Mouse (Mus musculus) naive thymus-derived CD4-positive, alpha-beta T cell, adult 2 months (primary cell): ENCODE results near the gene Lce1l.
"Not testable (repeated sequence)": the region's sequence is repeated elsewhere in the genome, so short reads cannot be mapped to it uniquely, and the experiment has no call there.

Experiments
- DNase-seq: peaks from one replicate; pipeline ENCODE4 v3.0.0-alpha.2; 2011; ENCODE audit warnings: low read depth

The Lce1l gene

GRCm38 (mm10) chr3:92851186-92851585 is at the start of gene Lce1l:
TSS of gene Lce1l (minus strand) at chr3:92851286.
- no peak for DNase-seq

GRCm38 (mm10) chr3:92894489-92894888 is 43.4 kb upstream of the Lce1l start:
- DNase-seq: no peak

- DNase-seq: no peak
Observed at GRCm38 (mm10) chr3:92894063-92894462, 43.0 kb upstream of the Lce1l start.

DNA sequence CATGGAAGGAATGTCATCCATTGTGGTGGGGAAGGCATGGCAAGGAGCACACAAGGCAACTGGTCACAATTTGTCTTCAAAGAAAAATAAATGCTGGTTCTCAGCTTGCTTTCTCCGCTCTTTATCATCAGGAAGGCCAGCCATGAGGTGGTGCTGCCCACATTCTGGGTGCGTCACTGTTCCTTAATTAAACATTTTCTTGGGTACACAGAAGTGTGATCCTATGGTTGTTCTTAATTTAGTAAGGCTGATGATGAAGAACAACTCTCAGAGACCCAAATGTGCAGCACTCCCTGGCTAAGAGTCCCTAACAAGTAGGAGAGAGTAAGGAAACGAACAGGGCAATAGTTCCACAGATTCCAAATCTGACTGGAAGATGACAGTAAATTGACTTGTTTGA is 23.1 kb upstream of the Lce1l start:
- no peak for DNase-seq

DNA sequence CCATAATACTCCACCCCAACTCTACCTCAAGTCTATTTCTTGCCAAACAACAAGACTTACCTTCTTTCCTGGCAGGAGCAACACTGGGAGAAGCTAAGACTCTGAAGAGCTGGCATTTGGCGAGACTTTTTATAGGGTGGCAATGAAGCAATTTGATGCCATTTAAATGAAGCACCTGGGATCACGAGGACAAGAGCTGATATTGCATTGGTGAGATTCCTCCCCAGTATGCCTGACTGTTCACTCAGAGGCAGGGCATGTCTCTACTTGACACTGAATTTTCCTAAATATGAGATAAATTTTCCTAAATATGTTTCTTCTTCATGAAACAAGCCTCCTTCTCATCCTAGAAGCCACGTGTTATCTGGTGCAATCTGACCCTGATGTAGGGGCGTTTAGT is 19.0 kb upstream of the Lce1l start, which contains the start of gene 2310050C09Rik:
Gene 2310050C09Rik, minus strand, starts transcription at position 101 of the 400 bp plus-strand sequence.
- DNase-seq: no peak

DNA sequence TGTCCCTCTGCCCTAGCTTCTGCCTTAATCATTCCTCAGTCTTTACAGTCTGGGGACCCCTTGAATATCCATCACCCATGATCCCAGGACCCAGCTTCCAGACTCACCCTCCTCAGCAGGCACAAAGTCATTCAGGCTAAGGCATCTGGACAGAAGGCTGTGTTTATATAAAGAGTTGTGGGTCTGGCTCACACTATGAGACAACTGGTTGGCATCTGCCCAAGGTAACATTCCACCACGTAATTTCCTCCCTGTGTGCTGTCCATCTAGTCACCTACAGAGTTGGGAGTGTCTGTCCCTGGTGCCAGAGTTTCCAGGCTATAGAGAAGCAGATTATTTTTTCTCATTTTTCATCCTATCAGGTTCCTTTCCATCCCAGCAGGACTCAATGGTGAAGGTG is 24.0 kb downstream of the Lce1l start, which contains the start of gene Kprp:
Gene Kprp, minus strand, starts transcription at position 140 of the 400 bp plus-strand sequence.
- no peak for DNase-seq

DNA sequence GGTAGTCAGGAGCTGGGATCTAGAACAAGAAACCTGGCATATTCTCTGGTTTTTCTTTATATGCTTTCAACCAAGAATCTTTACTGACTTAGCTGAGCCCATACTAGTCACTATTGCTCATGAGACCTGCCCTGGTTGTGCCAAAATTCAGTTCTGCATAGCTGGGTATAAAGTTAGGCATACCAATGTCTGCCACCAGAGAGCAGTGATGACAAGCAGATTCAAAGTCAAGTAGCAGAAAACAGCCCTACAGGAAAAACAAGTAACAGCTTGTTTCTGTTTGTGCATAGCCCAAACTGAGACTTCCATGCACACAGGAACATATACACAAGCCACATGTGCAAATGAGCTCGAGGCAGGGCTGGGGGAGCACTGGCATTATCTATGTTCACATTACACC is 25.3 kb downstream of the Lce1l start:
- no peak for DNase-seq

DNA sequence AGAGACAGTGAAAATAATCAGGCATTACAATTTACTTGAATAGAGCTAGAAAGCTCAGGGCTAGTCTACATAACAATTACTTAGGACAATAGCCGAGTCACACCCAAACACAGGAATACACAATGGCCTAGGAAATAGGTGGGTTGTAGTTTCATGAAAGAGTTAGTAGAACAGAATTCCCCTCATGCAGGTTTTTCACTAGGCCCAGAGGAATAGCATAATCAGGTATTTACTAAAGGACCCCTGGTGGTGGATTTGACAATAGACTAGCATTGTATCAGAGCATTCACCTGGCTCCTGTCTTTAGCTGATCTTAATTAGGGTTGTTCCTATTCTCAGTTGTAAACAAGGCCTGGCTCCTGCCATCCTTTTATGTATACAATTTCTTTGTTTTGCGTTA is 35.0 kb downstream of the Lce1l start:
- DNase-seq: not testable (repeated sequence)

GRCm38 (mm10) chr3:92815581-92815980 is 35.5 kb downstream of the Lce1l start:
- DNase-seq: no peak

GRCm38 (mm10) chr3:92807791-92808190 is 43.3 kb downstream of the Lce1l start, which contains the start of gene Lce1k:
TSS of gene Lce1k (minus strand) at chr3:92807891.
- no peak for DNase-seq
